Mouse (Mus musculus) right cerebral cortex, postnatal 14 days (tissue): ENCODE measurements around the gene Fibp.
"Not testable (repeated sequence)": the region's sequence is repeated elsewhere in the genome, so short reads cannot be mapped to it uniquely, and the experiment has no call there.

ENCODE experiments used
- DNase-seq: peaks from one replicate; pipeline ENCODE4 v3.0.0; 2022

Gene Fibp

GRCm38 (mm10) chr19:5490313-5490897 lies 30.0 kb downstream of the Fibp start, which contains the start of gene Cfl1:
TSS of gene Cfl1 (plus strand) at chr19:5490455.
- peak; percentile 93 for DNase-seq

- peak; percentile 68 for DNase-seq
These were observed 30.7 kb downstream of the Fibp start for GRCm38 (mm10) chr19:5490898-5491708.

- DNase-seq = no peak
These were observed 32.2 kb downstream of the Fibp start for GRCm38 (mm10) chr19:5492641-5493040.

GRCm38 (mm10) chr19:5493301-5493721 lies 32.9 kb downstream of the Fibp start:
- DNase-seq = not testable (repeated sequence)

- no peak for DNase-seq
These were observed 33.9 kb downstream of the Fibp start for GRCm38 (mm10) chr19:5494314-5494713.

GRCm38 (mm10) chr19:5495353-5496051 lies 35.1 kb downstream of the Fibp start:
- DNase-seq = no peak

- DNase-seq = no peak
These were observed 35.6 kb downstream of the Fibp start for GRCm38 (mm10) chr19:5496052-5496370.

GRCm38 (mm10) chr19:5500330-5500875 lies 40.0 kb downstream of the Fibp start:
- DNase-seq = no peak

GRCm38 (mm10) chr19:5503687-5504086 lies 43.3 kb downstream of the Fibp start, which contains the start of gene 1700020D05Rik:
TSS of gene 1700020D05Rik (minus strand) at chr19:5503787.
- no peak for DNase-seq

- peak; percentile 99 for DNase-seq
These were observed 49.9 kb downstream of the Fibp start, which contains the start of gene Snx32 for GRCm38 (mm10) chr19:5510031-5511026. TSS of gene Snx32 (minus strand) at chr19:5510538.

- DNase-seq = no peak
These were observed 50.7 kb downstream of the Fibp start for GRCm38 (mm10) chr19:5511074-5511632.

GRCm38 (mm10) chr19:5512091-5513004 lies 51.9 kb downstream of the Fibp start:
- DNase-seq = no peak

GRCm38 (mm10) chr19:5513005-5513349 lies 52.6 kb downstream of the Fibp start:
- DNase-seq = no peak
